ENCODE assay signal across 16 mouse cellular contexts in genomic region chr5:105824282-105824681, GRCm38 (mm10). TPM values are rescaled to one million over a fixed set of nuclear protein-coding genes. Genes with fewer than 3 reads are reported as not detected.
DNase-seq lines count a peak whose midpoint lies in the region; ATAC-seq and TF ChIP-seq lines count a peak whose summit lies in the region.
"Had no signal": no experiment of that assay in that cellular context is flagged by ENCODE, and none has a peak within 500 bp of the region (broad histone marks: within the 10 kb centered on the region; RNA-seq: fewer than 3 reads in every experiment).

No protein-coding gene starts in this region.

- whole genome bisulfite sequencing in hindbrain, embryonic 12.5 days, result 83% methylated on average over 7 of the region's 7 CpGs
- 85% methylated on average over 7 of the region's 7 CpGs for WGBS in midbrain, postnatal 0 days

- H3K4me1 ChIP-seq in hindbrain, embryonic 12.5 days, result peaks cover 14% of the 10 kb centered on the region
- no peaks in the 10 kb centered on the region; the same call in 1 of the 2 replicates for H3K4me1 ChIP-seq in midbrain, postnatal 0 days (ENCODE audit: insufficient read depth, low read length)

- no peak for DNase-seq in gastrocnemius, adult 2 months
- DNase-seq in gastrocnemius, postnatal 25 days, result no peak
- peak; percentile 50 to 75 for DNase-seq in kidney, postnatal 36 days
- no peak for DNase-seq in kidney, postnatal 4 days
- peak; percentile 59 to 78 for DNase-seq in lung, adult 18-20 months
- peak; percentile 88 for DNase-seq in lung, postnatal 36 days
- DNase-seq in midbrain, postnatal 0 days (ENCODE audit: low spot score), result no peak
- DNase-seq: adrenal gland, postnatal 14 days; cerebellum, adult 11-12 months; layer of hippocampus, postnatal 36 days; left cerebral cortex, postnatal 4 days; right cerebral cortex, postnatal 14 days had no signal

- H3K36me3 ChIP-seq in hindbrain, embryonic 12.5 days, result no peaks in the 10 kb centered on the region
- no peaks in the 10 kb centered on the region for H3K36me3 ChIP-seq in midbrain, postnatal 0 days (ENCODE audit: insufficient read depth, low read length)
- H3K36me3 ChIP-seq: hindbrain, embryonic 15.5 days; liver, embryonic 15.5 days had no signal

- no peaks in the 10 kb centered on the region for H3K9me3 ChIP-seq in hindbrain, embryonic 12.5 days (replicated peaks)
- H3K9me3 ChIP-seq in midbrain, postnatal 0 days (ENCODE audit: low read length), result no peaks in the 10 kb centered on the region
- H3K9me3 ChIP-seq: hindbrain, embryonic 15.5 days; liver, embryonic 15.5 days had no signal

- H3K27me3 ChIP-seq in hindbrain, embryonic 12.5 days, result no peaks in the 10 kb centered on the region
- no peaks in the 10 kb centered on the region for H3K27me3 ChIP-seq in midbrain, postnatal 0 days (ENCODE audit: insufficient read depth, low read length)
- H3K27me3 ChIP-seq: hindbrain, embryonic 15.5 days; liver, embryonic 15.5 days had no signal

- no peak for TF ChIP-seq CTCF in gastrocnemius, adult 2 months (IDR thresholded peaks at IDR 0.05)
- no peak for TF ChIP-seq CTCF in midbrain, postnatal 0 days (IDR thresholded peaks at IDR 0.05)

- H3K9ac ChIP-seq in hindbrain, embryonic 12.5 days, result no peak overlapping the region
- H3K9ac ChIP-seq in midbrain, postnatal 0 days (replicated peaks; ENCODE audit: low read length, poor library complexity, severe bottlenecking), result no peak overlapping the region
- H3K9ac ChIP-seq: hindbrain, embryonic 15.5 days; liver, embryonic 15.5 days had no signal

- peak overlapping the region; percentile 63 for H3K27ac ChIP-seq in gastrocnemius, adult 2 months
- no peak overlapping the region for H3K27ac ChIP-seq in hindbrain, embryonic 12.5 days
- H3K27ac ChIP-seq in midbrain, postnatal 0 days (ENCODE audit: low read depth, low read length), result no peak overlapping the region
- H3K27ac ChIP-seq: hindbrain, embryonic 15.5 days had no signal

- H3K4me3 ChIP-seq in gastrocnemius, adult 2 months, result peak overlapping the region; percentile 21
- H3K4me3 ChIP-seq in hindbrain, embryonic 12.5 days, result no peak overlapping the region
- H3K4me3 ChIP-seq in midbrain, postnatal 0 days (ENCODE audit: low read depth, low read length), result no peak overlapping the region
- H3K4me3 ChIP-seq: hindbrain, embryonic 15.5 days; liver, embryonic 15.5 days had no signal

- no peak overlapping the region for H3K4me2 ChIP-seq in hindbrain, embryonic 12.5 days (replicated peaks)
- no peak overlapping the region for H3K4me2 ChIP-seq in midbrain, postnatal 0 days (ENCODE audit: low read depth, low read length, poor library complexity, severe bottlenecking)
- H3K4me2 ChIP-seq: hindbrain, embryonic 15.5 days; liver, embryonic 15.5 days had no signal

- intact Hi-C loops in gastrocnemius, adult 2 months (cut with DNase I), result no loop called here

- no peak for ATAC-seq in hindbrain, embryonic 12.5 days (ENCODE audit: low FRiP score)
- ATAC-seq in midbrain, postnatal 0 days (ENCODE audit: low FRiP score), result no peak
- ATAC-seq: forebrain, embryonic 16.5 days had no signal

RNA-seq across cellular contexts. Expression of gene Zfp326, which starts 52.1 kb away (rescaled TPM):
- total RNA-seq in gastrocnemius, adult 2 months (2021), result 10 to 100 TPM in 1 of 2 experiments, 1 to 10 TPM in 1; 9.8 to 10.6 TPM
- total RNA-seq in gastrocnemius, postnatal 25 days (2021), result 1 to 10 TPM; 8.3 to 8.5 TPM
- polyA plus RNA-seq in hindbrain, embryonic 12.5 days (2016; fragmentation: Nextera tagmentation; extraction: Ambion mirVana), result 64.7 and 65.6 TPM in 2 replicates
- 17.7 and 30.5 TPM in 2 replicates for total RNA-seq in midbrain, postnatal 0 days (2014; rRNA removed)
- polyA plus RNA-seq in midbrain, postnatal 0 days (2015; fragmentation: Nextera tagmentation; extraction: Ambion mirVana), result 26.6 and 40.8 TPM in 2 replicates

Comparison
In these comparisons a context has a peak if more than half of its experiments do, and no peak if none do; other contexts are left out.
1. DNase-seq: peak in kidney, postnatal 36 days (2 of 2), lung, adult 18-20 months (2 of 2) and lung, postnatal 36 days (single experiment); none in gastrocnemius, adult 2 months (single experiment), gastrocnemius, postnatal 25 days (single experiment), kidney, postnatal 4 days (0 of 2) and midbrain, postnatal 0 days (single experiment).